Mouse (Mus musculus) heart, postnatal 4 days (tissue): ENCODE measurements at regions not wholly inside any gene's neighbourhood (a gene's known extent, or its start where the extent isn't known, plus 50 kb on each side); places are given as distances from the start of the nearest gene placed in this dataset.
"Not testable (repeated sequence)": the region's sequence is repeated elsewhere in the genome, so short reads cannot be mapped to it uniquely, and the experiment has no call there.

Source experiments
- DNase-seq: peaks from one replicate; pipeline ENCODE4 v3.0.0; 2021

- peak; percentile 49 for DNase-seq
Observed at GRCm38 (mm10) chr17:54753396-54753994, 454.7 kb upstream of the Slc5a7 start.

- DNase-seq, result no peak
Observed at GRCm38 (mm10) chr17:54752917-54753316, 454.1 kb upstream of the Slc5a7 start.

GRCm38 (mm10) chr17:54735836-54736235 is 437.0 kb upstream of the Slc5a7 start:
- no peak for DNase-seq

GRCm38 (mm10) chr17:54727660-54728059 is 428.8 kb upstream of the Slc5a7 start:
- no peak for DNase-seq

- DNase-seq, result no peak
Observed at GRCm38 (mm10) chr17:54726693-54727092, 427.9 kb upstream of the Slc5a7 start.

GRCm38 (mm10) chr17:54713026-54713425 is 414.2 kb upstream of the Slc5a7 start:
- DNase-seq, result no peak

- DNase-seq, result not testable (repeated sequence)
Observed at GRCm38 (mm10) chr17:54707811-54708210, 409.0 kb upstream of the Slc5a7 start.

- DNase-seq, result no peak
Observed at GRCm38 (mm10) chr17:54701346-54702108, 402.7 kb upstream of the Slc5a7 start.

GRCm38 (mm10) chr17:54694637-54695036 is 395.8 kb upstream of the Slc5a7 start:
- no peak for DNase-seq

- DNase-seq, result no peak
Observed at GRCm38 (mm10) chr17:54685143-54686040, 386.6 kb upstream of the Slc5a7 start.

- no peak for DNase-seq
Observed at GRCm38 (mm10) chr17:54678111-54678510, 379.3 kb upstream of the Slc5a7 start.

GRCm38 (mm10) chr17:54669499-54669898 is 370.7 kb upstream of the Slc5a7 start:
- no peak for DNase-seq

- no peak for DNase-seq
Observed at GRCm38 (mm10) chr17:54662558-54663245, 363.9 kb upstream of the Slc5a7 start.

- no peak for DNase-seq
Observed at GRCm38 (mm10) chr17:54656553-54656952, 357.7 kb upstream of the Slc5a7 start.
